Mouse (Mus musculus) myocyte (in vitro differentiated cells): ENCODE data around the gene Ppfibp1. TPM values are rescaled to one million over a fixed set of nuclear protein-coding genes. Genes with fewer than 3 reads are reported as not detected.

Experiments used
- H3K27me3 ChIP-seq: one replicate; pipeline ENCODE4 v1.6.1; 2011; ENCODE audit not compliant: control insufficient read depth, insufficient read depth, insufficient read length
- H3K36me3 ChIP-seq: one replicate; pipeline ENCODE4 v1.6.1; 2011; ENCODE audit not compliant: control insufficient read depth, insufficient read depth
- H3K4me2 ChIP-seq: one replicate; pipeline ENCODE4 v1.6.1; 2011; ENCODE audit warnings: low read depth, control low read depth
- H3K4me3 ChIP-seq: one replicate; pipeline ENCODE4 v1.5.1; 2011; ENCODE audit warnings: mild to moderate bottlenecking, control low read depth, moderate library complexity
- H3K79me2 ChIP-seq: one replicate; pipeline ENCODE4 v1.6.1; 2011; ENCODE audit not compliant: control insufficient read depth, insufficient read depth
- H3ac ChIP-seq: one replicate; pipeline ENCODE4 v1.6.1; 2011; ENCODE audit not compliant: control insufficient read depth, insufficient read length
- CEBPB ChIP-seq: IDR thresholded peaks from 2 replicates; pipeline ENCODE4 v1.6.1; 2011; ENCODE audit warnings: mild to moderate bottlenecking, moderate library complexity; ENCODE audit not compliant: poor library complexity, insufficient read depth, severe bottlenecking
- E2F4 ChIP-seq: IDR thresholded peaks from one replicate; pipeline ENCODE4 v1.6.1; 2011; ENCODE audit warnings: mild to moderate bottlenecking, control low read depth, moderate library complexity; ENCODE audit not compliant: insufficient read depth
- MAX ChIP-seq: IDR thresholded peaks from one replicate; pipeline ENCODE4 v1.6.1; 2011; ENCODE audit warnings: low read depth, mild to moderate bottlenecking, control low read depth
- MYOD1 ChIP-seq, 3 experiments: IDR thresholded peaks; one replicate each; pipeline ENCODE4 v1.6.1; 2011; ENCODE audit warnings: control low read depth in 2 of 3, low read depth in 2 of 3, mild to moderate bottlenecking in 2 of 3, moderate library complexity in 1 of 3; ENCODE audit not compliant: insufficient read length in 2 of 3, control insufficient read depth in 1 of 3
- MYOG ChIP-seq, 3 experiments: IDR thresholded peaks; one replicate each; pipeline ENCODE4 v1.6.1; 2011; ENCODE audit warnings: control low read depth in 2 of 3, low read depth in 2 of 3, mild to moderate bottlenecking in 2 of 3; ENCODE audit not compliant: insufficient read length in 2 of 3, control insufficient read depth in 1 of 3, insufficient read depth in 1 of 3
- POLR2A ChIP-seq: IDR thresholded peaks from one replicate; pipeline ENCODE4 v1.6.1; 2011; ENCODE audit warnings: low read depth, mild to moderate bottlenecking, control low read depth, moderate library complexity; ENCODE audit not compliant: insufficient read length
- POLR2AphosphoS2 ChIP-seq: IDR thresholded peaks from one replicate; pipeline ENCODE4 v1.6.1; 2011; ENCODE audit warnings: low read depth, control low read depth; ENCODE audit not compliant: insufficient read length
- REST ChIP-seq: IDR thresholded peaks from one replicate; pipeline ENCODE4 v1.6.1; 2011; ENCODE audit warnings: mild to moderate bottlenecking, control low read depth, moderate library complexity; ENCODE audit not compliant: insufficient read depth, insufficient read length
- SRF ChIP-seq: IDR thresholded peaks from one replicate; pipeline ENCODE4 v1.6.1; 2011; ENCODE audit warnings: low read depth; ENCODE audit not compliant: control insufficient read depth, insufficient read length
- TCF12 ChIP-seq: IDR thresholded peaks from one replicate; pipeline ENCODE4 v1.6.1; 2011; ENCODE audit warnings: mild to moderate bottlenecking, control low read depth; ENCODE audit not compliant: poor library complexity, insufficient read depth, severe bottlenecking
- TCF3 ChIP-seq: IDR thresholded peaks from one replicate; pipeline ENCODE4 v1.6.1; 2011; ENCODE audit warnings: low read depth, control low read depth; ENCODE audit not compliant: insufficient read length
- USF1 ChIP-seq: IDR thresholded peaks from one replicate; pipeline ENCODE4 v1.6.1; 2011; ENCODE audit warnings: low read depth, mild to moderate bottlenecking, control low read depth, moderate library complexity
- polyA plus RNA-seq: library from polyadenylated mRNA; unstranded; fragments of >200 nt; fragmentation: generic; extraction: Trizol; gene quantifications from one replicate; pipeline ENCODE4 v1.2.1, GENCODE M21; 2012; ENCODE audit warnings: missing spikeins

Gene Ppfibp1
- polyA plus RNA-seq, 1 experiment = 79.3 TPM

DNA sequence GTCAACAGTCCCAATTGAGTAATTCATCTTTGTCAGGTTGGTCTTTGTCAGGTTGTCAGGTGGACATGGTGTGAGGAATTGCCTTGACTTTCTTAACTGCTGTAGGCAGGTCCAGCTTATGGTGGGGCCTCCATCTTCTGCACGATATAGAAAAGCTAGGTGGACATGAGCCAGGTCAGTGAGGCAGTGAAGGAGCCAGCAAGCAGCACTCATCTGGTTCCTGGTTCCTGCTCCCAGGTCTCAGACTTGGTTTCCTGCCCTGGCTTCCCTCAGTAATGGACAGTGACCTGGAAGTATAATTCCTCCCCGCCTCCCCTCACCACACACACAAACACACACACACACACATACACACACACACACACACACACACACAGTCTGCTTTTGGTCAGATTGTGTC is 107.1 kb downstream of the Ppfibp1 start:
- Histone ChIP-seq H3K79me2 (no peaks in the 10 kb centered on the region), H3K4me3 (no peak overlapping the region), H3K4me2 (no peak overlapping the region), H3K36me3 (peaks cover 84% of the 10 kb centered on the region), H3ac (no peak overlapping the region), H3K27me3 (no peaks in the 10 kb centered on the region)
- no peak for TF ChIP-seq CEBPB
- TF ChIP-seq TCF3 = no peak
- TF ChIP-seq MAX = no peak
- no peak for TF ChIP-seq SRF
- TF ChIP-seq MYOG (IDR thresholded peaks at IDR 0.05; ENCODE audit: control insufficient read depth in 1 of 3, insufficient read depth in 1 of 3, insufficient read length in 2 of 3, low read depth in 2 of 3) = no peak
- TF ChIP-seq TCF12 = no peak
- TF ChIP-seq POLR2AphosphoS2 = no peak
- no peak for TF ChIP-seq POLR2A
- no peak for TF ChIP-seq USF1
- TF ChIP-seq REST = no peak
- no peak for TF ChIP-seq E2F4
- no peak for TF ChIP-seq MYOD1 (IDR thresholded peaks at IDR 0.05; ENCODE audit: control insufficient read depth in 1 of 3, insufficient read length in 2 of 3, low read depth in 2 of 3)

DNA sequence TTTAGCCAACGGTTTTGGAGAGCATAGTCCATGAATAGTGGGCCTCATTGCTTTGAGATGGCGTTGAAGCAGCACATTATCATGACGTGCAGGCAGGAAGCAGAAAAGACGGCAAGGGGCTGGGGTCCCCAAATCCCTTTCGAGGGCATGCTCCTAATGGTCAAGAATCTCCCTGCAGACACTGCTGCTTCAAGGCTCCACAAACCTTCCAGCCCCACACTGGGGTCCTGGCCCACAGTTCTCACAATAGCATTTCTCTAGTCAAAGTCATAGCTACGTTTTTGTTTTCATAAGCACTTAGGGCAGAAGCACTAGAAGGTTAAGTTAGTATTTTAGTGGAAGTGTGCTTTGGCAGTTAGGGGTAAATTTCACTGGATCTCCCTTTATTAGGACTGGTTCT is 107.6 kb downstream of the Ppfibp1 start:
- no peak overlapping the region for H3ac ChIP-seq
- H3K4me3 ChIP-seq = no peak overlapping the region
- H3K36me3 ChIP-seq = peaks cover 86% of the 10 kb centered on the region
- H3K27me3 ChIP-seq = no peaks in the 10 kb centered on the region
- no peak overlapping the region for H3K4me2 ChIP-seq
- H3K79me2 ChIP-seq = no peaks in the 10 kb centered on the region
- TF ChIP-seq E2F4 = no peak
- TF ChIP-seq SRF = no peak
- TF ChIP-seq POLR2AphosphoS2 = no peak
- no peak for TF ChIP-seq CEBPB
- TF ChIP-seq MYOD1 (IDR thresholded peaks at IDR 0.05; ENCODE audit: control insufficient read depth in 1 of 3, insufficient read length in 2 of 3, low read depth in 2 of 3) = no peak
- TF ChIP-seq POLR2A = no peak
- no peak for TF ChIP-seq MYOG (IDR thresholded peaks at IDR 0.05; ENCODE audit: control insufficient read depth in 1 of 3, insufficient read depth in 1 of 3, insufficient read length in 2 of 3, low read depth in 2 of 3)
- no peak for TF ChIP-seq REST
- TF ChIP-seq TCF12 = no peak
- no peak for TF ChIP-seq USF1
- TF ChIP-seq MAX = no peak
- TF ChIP-seq TCF3 = no peak

DNA sequence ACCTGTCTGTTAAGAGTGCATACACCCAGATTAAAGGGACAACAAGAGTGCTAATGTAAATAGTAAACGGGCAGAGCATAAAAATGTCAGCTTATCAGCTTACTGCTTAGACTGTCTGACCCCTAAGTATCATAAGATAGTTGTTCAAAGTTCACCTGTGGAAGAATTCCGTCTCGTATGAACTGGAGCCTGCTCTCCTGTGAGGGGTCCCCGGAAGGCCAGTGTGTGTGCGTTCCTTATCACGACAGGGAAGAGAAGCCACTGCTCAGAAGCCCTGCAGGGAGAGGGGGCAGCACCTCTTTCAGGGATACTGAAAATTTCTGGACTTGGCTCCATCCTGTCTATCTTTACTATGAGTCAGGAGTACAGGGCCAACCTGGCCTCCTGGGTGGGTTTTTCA is 108.7 kb downstream of the Ppfibp1 start:
- Histone ChIP-seq H3K4me3 (no peak overlapping the region), H3K79me2 (no peaks in the 10 kb centered on the region), H3K4me2 (no peak overlapping the region), H3K36me3 (peaks cover 89% of the 10 kb centered on the region), H3K27me3 (no peaks in the 10 kb centered on the region), H3ac (no peak overlapping the region)
- TF ChIP-seq POLR2A = no peak
- no peak for TF ChIP-seq SRF
- no peak for TF ChIP-seq MYOG (IDR thresholded peaks at IDR 0.05; ENCODE audit: control insufficient read depth in 1 of 3, insufficient read depth in 1 of 3, insufficient read length in 2 of 3, low read depth in 2 of 3)

- Histone ChIP-seq H3K4me3 (no peak overlapping the region), H3K36me3 (peaks cover 94% of the 10 kb centered on the region), H3K79me2 (no peaks in the 10 kb centered on the region), H3K27me3 (no peaks in the 10 kb centered on the region), H3ac (no peak overlapping the region), H3K4me2 (no peak overlapping the region)
- TF ChIP-seq MYOD1 (IDR thresholded peaks at IDR 0.05; ENCODE audit: control insufficient read depth in 1 of 3, insufficient read length in 2 of 3, low read depth in 2 of 3) (no peak), MYOG (IDR thresholded peaks at IDR 0.05; ENCODE audit: control insufficient read depth in 1 of 3, insufficient read depth in 1 of 3, insufficient read length in 2 of 3, low read depth in 2 of 3) (no peak), CEBPB (no peak), REST (no peak), E2F4 (no peak), USF1 (no peak), SRF (no peak), POLR2A (no peak), MAX (no peak)
Measured at GRCm38 (mm10) chr6:146998710-146999109, 110.4 kb downstream of the Ppfibp1 start.

- H3K27me3 ChIP-seq = no peaks in the 10 kb centered on the region
- H3ac ChIP-seq = no peak overlapping the region
- H3K79me2 ChIP-seq = no peaks in the 10 kb centered on the region
- H3K36me3 ChIP-seq = peaks cover 93% of the 10 kb centered on the region
- no peak overlapping the region for H3K4me2 ChIP-seq
- H3K4me3 ChIP-seq = no peak overlapping the region
- no peak for TF ChIP-seq CEBPB
Measured at GRCm38 (mm10) chr6:146999302-146999701, 111.0 kb downstream of the Ppfibp1 start.

DNA sequence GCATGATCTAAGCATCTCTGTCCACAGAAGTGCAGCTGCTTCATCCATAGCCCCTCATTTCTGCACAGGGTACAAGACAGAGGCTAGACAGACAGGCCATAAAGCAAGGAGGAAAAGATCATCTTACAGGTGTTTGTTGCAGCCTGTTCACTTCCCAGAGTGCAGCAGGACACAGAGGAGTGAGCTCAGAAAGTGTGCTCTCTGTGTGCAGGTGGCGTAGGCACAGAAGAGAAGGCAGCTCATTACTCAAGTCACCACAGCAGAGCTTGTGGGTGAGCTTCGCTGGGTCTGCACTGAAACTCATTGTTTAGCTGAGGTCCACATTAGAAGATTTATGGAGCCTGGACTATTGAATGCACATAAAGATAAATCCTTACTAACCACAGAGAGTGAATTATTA is 111.5 kb downstream of the Ppfibp1 start:
- Histone ChIP-seq H3K27me3 (no peaks in the 10 kb centered on the region), H3K4me2 (no peak overlapping the region), H3K4me3 (no peak overlapping the region), H3K36me3 (peaks cover 88% of the 10 kb centered on the region), H3ac (no peak overlapping the region), H3K79me2 (no peaks in the 10 kb centered on the region)
- TF ChIP-seq E2F4 (no peak), MYOG (IDR thresholded peaks at IDR 0.05; ENCODE audit: control insufficient read depth in 1 of 3, insufficient read depth in 1 of 3, insufficient read length in 2 of 3, low read depth in 2 of 3) (no peak), POLR2A (no peak), MYOD1 (IDR thresholded peaks at IDR 0.05; ENCODE audit: control insufficient read depth in 1 of 3, insufficient read length in 2 of 3, low read depth in 2 of 3) (no peak), USF1 (no peak), TCF12 (no peak), CEBPB (no peak), TCF3 (no peak), POLR2AphosphoS2 (no peak)
